Mouse (Mus musculus) large intestine, adult 2 months (tissue): ENCODE measurements around the gene Vmn1r192. TPM values are rescaled to one million over a fixed set of nuclear protein-coding genes. Genes with fewer than 3 reads are reported as not detected.
"Not testable (repeated sequence)": the region's sequence is repeated elsewhere in the genome, so short reads cannot be mapped to it uniquely, and the experiment has no call there.

Source experiments
- DNase-seq: peaks from one replicate; pipeline ENCODE4 v3.0.0-alpha.2; 2012; ENCODE audit warnings: low read depth, low spot score
- WGBS: fragments of 180-500 bp; shearing (Covaris S2); methylation state at CpG from one replicate; pipeline ENCODE4 v1.1.7; 2018; 5-methylcytosine and 5-hydroxymethylcytosine counted together
- polyA plus RNA-seq: library from polyadenylated mRNA; depleted of rRNA; stranded (reverse); fragments of >200 nt; gene quantifications from 2 replicates; pipeline ENCODE4 v1.2.3, GENCODE M21; 2012; rRNA removed

Gene Vmn1r192
- polyA plus RNA-seq = not detected in 2 replicates

GRCm38 (mm10) chr13:22191041-22191440 is at the start of gene Vmn1r192:
Gene Vmn1r192, minus strand, starts transcription at chr13:22191141.
- DNase-seq = no peak

- not testable (repeated sequence) for DNase-seq
- WGBS = 72% methylated on average over 1 of the region's 1 CpGs
Observed at GRCm38 (mm10) chr13:22223060-22223459, 32.1 kb upstream of the Vmn1r192 start, which contains the start of gene Vmn1r193. Gene Vmn1r193, minus strand, starts transcription at chr13:22223160.

GRCm38 (mm10) chr13:22192756-22193155 is 1.8 kb upstream of the Vmn1r192 start:
- WGBS = 81% methylated on average over 3 of the region's 3 CpGs
- not testable (repeated sequence) for DNase-seq

DNA sequence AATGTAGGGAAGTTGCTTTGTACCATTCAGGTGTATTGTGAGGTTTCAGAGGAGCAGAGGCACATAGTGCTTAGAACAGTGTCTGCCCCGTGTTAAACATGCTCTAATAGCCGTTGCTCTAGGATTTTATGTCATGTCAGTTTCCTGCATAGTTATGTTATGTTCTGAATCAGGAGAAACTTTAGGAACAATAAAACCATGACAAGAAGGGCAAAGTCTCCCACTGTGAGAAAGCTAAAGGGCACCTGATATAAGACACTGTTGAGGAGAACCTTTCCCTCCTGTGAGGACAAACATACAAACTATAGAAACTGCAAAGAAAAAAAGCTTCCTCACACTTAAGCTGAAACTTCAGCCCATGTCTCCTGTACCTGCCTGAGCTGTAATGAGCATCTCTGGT is 556 bp downstream of the Vmn1r192 start:
- DNase-seq = no peak
- WGBS = 38% methylated on average over 2 of the region's 2 CpGs

DNA sequence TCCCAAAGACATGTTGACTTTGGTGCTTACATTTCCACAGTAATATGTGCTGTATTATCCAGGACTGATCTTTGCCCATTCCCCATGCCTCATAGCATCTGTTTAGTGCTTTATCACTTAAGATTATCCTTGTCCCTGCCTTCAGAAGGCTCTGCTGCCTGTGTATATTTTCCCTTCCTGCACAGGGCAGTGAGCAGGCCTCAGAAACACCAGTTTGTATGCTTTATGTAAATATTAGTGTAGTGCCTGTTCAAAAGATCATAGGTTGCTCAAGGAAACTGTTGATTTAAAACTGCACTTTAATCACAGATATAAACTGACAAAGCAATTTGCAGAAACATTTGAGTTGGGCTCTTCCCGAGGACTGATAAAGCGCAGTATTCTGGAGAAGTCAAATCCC is 1.6 kb downstream of the Vmn1r192 start:
- WGBS = 30% methylated on average over 2 of the region's 2 CpGs
- DNase-seq = no peak

GRCm38 (mm10) chr13:22183869-22184268 is 7.1 kb downstream of the Vmn1r192 start, which contains the start of gene Vmn1r191:
Gene Vmn1r191, minus strand, starts transcription at chr13:22183969.
- 68% methylated on average over 1 of the region's 1 CpGs for WGBS
- DNase-seq = no peak

DNA sequence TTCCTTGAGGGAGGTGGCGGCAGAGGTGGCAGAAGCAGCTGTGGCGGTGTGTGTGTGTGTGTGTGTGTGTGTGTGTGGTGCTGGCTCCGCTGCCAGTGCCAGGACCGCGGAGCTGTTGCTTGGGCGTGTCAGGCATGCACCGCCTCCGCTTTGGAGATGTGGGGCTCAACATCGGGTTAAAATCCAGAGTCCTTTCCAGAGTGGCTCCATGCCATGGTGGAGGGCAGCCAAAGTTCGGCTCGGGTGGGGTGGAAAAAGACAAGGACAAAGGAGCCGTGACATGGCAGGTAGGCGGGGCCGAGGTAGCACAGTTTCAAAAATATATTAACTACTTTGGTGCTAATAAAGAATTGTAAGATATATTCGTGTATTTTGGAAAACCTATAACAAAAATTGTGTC is 22.5 kb downstream of the Vmn1r192 start:
- DNase-seq = no peak
- 87% methylated on average over 15 of the region's 15 CpGs for WGBS

DNA sequence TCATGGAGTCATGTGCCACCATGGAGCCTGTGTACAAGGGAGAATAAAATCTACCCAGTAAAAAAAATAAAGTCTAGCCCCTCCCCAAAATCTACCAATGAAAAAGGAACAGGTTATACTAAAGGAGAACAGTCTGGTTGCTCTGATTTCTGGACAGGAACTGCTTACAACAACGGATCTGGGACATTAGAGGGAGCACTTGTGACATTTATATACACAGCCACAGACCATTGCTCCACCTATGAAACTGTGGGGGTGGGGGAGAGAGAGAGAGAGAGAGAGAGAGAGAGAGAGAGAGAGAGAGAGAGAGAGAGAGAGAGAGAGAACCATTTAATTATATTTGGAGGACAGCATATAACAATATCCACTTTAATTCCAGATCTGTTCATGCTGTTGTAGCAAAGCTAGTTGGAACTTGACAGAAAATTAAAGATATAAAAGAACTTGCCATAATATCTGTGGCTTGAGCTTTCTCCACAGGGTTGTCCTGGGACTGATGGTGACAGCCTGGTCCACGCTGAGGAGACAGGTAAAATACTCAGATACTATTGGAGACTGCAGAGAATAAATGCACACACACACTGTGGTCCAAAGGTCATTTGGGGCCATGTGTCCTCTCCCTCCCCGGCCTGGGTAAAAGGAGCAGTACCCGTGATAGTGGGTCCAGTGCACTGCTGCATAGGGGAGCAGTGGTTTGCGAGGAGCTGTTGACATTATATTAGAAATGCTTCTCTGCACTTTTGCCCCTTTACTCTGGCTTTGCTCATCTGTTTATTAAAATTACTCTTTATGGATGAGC is 54.2 kb downstream of the Vmn1r192 start:
- 49% methylated on average over 5 of the region's 5 CpGs for WGBS
- not testable (repeated sequence) for DNase-seq

Other genes starting within 250 kb of the Vmn1r192 start
- 0.10 and 0.29 TPM in 2 replicates for gene Zfp184, start 246.0 kb downstream of the Vmn1r192 start, polyA plus RNA-seq
- not detected in 2 replicates for gene Pom121l2, start 209.9 kb downstream of the Vmn1r192 start, polyA plus RNA-seq
- 2.8 and 2.9 TPM in 2 replicates for gene Prss16, start 181.4 kb downstream of the Vmn1r192 start, polyA plus RNA-seq
- gene Hist1h2ah, start 155.6 kb downstream of the Vmn1r192 start, polyA plus RNA-seq = 27.5 and 54.8 TPM in 2 replicates
- 29.1 and 34.6 TPM in 2 replicates for gene Hist1h2bk, start 155.3 kb downstream of the Vmn1r192 start, polyA plus RNA-seq
- 14.9 and 16.6 TPM in 2 replicates for gene Hist1h4i, start 149.8 kb downstream of the Vmn1r192 start, polyA plus RNA-seq
- 8.2 and 10.2 TPM in 2 replicates for gene Hist1h2ag, start 148.2 kb downstream of the Vmn1r192 start, polyA plus RNA-seq
- gene Hist1h2bj, start 147.9 kb downstream of the Vmn1r192 start, polyA plus RNA-seq = 19.3 and 26.1 TPM in 2 replicates
- gene Vmn1r188, start 106.7 kb downstream of the Vmn1r192 start, polyA plus RNA-seq = not detected in 2 replicates
- gene Vmn1r189, start 85.3 kb downstream of the Vmn1r192 start, polyA plus RNA-seq = not detected in 2 replicates
- gene Vmn1r191, start 7.2 kb downstream of the Vmn1r192 start, polyA plus RNA-seq = not detected in 2 replicates
- not detected in 2 replicates for gene Vmn1r193, start 32.0 kb upstream of the Vmn1r192 start, polyA plus RNA-seq
- gene Vmn1r194, start 53.1 kb upstream of the Vmn1r192 start, polyA plus RNA-seq = not detected in 2 replicates
- not detected in 2 replicates for gene Vmn1r195, start 79.4 kb upstream of the Vmn1r192 start, polyA plus RNA-seq
- gene Vmn1r196, start 98.8 kb upstream of the Vmn1r192 start, polyA plus RNA-seq = not detected in 2 replicates
- gene Vmn1r197, start 133.4 kb upstream of the Vmn1r192 start, polyA plus RNA-seq = not detected in 2 replicates
- 0.02 TPM in 1 of 2 replicates, not detected in the other for gene Vmn1r198, start 159.2 kb upstream of the Vmn1r192 start, polyA plus RNA-seq
- not detected in 2 replicates for gene Vmn1r199, start 188.7 kb upstream of the Vmn1r192 start, polyA plus RNA-seq
- gene Vmn1r200, start 199.2 kb upstream of the Vmn1r192 start, polyA plus RNA-seq = not detected in 2 replicates